Mouse (Mus musculus) T-helper 17 cell (primary cell): ENCODE data around the gene Wdr89.

Experiments used
- in situ Hi-C, 2 experiments: fragments of 300-600 bp; cut with MboI, MseI; formaldehyde crosslinking; loops; 1 replicate in 1 of 2; 2 replicates in 1 of 2; pipeline ENCODE4 v1.15.1; 2025; ENCODE audit warnings: high pct_unique_total_duplicates in 2 of 2

Gene Wdr89

DNA sequence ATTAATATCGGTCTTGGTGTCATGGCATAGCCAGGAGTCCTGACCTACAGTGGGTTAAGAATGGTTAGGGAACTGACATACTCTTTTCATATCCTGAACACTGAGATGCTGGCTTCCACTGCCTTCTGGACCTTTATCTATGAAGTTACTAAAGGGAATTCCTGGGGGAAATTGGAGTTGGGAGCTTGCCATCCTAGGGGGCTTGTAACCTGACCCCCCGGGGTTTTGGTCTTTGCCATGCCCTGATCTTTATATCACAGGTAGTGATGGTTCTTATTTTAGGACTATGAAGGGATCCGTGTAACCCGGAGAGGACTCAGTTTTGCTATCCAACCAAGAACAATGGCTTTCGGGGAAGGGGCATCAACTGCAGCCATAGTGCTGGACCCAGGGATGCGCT lies 1.3 kb upstream of the Wdr89 start:
- in situ Hi-C loops: loop anchor here (5.0 to 10.0 kb wide), 2 partner anchors 102 to 724 kb away; no protein-coding TSS in a partner anchor

DNA sequence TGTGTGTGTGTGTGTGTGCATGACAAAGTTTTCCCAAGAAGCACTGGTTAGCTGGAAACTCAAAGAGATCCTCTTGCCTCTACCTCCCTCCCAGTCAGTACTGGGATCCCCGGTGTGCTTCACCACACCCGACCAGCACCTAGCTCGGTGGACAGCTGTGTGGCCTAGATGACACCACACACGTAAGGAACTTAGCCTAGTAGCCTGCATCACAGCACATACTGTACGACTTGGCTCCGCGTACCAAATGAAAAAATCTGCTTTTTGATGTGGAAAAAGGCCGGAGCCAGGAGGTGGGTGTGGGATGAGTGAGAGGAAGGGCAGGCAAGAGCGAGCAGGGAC lies 450 bp downstream of the Wdr89 start:
- in situ Hi-C loops: loop anchor here (5.0 kb wide), 2 partner anchors 68 to 382 kb away; partner anchors contain the start of gene Sgpp1 (in 1 of the 2)

DNA sequence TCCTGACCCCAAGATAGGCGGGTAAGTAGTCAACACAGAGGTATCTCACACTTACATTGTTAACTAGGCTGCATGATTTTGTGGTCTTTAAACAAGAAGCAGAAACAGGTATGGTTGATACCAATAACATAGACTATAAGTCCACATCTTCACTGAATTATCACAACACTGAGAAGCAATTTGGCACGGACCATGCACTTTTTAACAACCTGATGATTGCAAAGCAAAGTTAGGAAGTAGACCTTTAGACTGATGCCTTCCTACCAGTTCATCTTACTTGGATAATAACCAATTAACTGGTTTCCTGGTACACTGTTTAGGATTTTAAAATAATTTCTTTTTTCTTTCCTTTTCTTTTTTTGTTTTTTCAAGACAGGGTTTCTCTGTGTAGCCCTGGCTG lies 1.1 kb downstream of the Wdr89 start:
- in situ Hi-C loops: loop anchor here (5.0 kb wide), 2 partner anchors 69 to 381 kb away; partner anchors contain the start of gene Sgpp1 (in 1 of the 2)

- in situ Hi-C loops: loop anchor here (5.0 kb wide), 2 partner anchors 70 to 380 kb away; partner anchors contain the start of gene Sgpp1 (in 1 of the 2)
Measured at GRCm38 (mm10) chr12:75666939-75667338, 2.4 kb downstream of the Wdr89 start.

GRCm38 (mm10) chr12:75664516-75664810 lies 4.9 kb downstream of the Wdr89 start:
- in situ Hi-C loops: no loop called here

DNA sequence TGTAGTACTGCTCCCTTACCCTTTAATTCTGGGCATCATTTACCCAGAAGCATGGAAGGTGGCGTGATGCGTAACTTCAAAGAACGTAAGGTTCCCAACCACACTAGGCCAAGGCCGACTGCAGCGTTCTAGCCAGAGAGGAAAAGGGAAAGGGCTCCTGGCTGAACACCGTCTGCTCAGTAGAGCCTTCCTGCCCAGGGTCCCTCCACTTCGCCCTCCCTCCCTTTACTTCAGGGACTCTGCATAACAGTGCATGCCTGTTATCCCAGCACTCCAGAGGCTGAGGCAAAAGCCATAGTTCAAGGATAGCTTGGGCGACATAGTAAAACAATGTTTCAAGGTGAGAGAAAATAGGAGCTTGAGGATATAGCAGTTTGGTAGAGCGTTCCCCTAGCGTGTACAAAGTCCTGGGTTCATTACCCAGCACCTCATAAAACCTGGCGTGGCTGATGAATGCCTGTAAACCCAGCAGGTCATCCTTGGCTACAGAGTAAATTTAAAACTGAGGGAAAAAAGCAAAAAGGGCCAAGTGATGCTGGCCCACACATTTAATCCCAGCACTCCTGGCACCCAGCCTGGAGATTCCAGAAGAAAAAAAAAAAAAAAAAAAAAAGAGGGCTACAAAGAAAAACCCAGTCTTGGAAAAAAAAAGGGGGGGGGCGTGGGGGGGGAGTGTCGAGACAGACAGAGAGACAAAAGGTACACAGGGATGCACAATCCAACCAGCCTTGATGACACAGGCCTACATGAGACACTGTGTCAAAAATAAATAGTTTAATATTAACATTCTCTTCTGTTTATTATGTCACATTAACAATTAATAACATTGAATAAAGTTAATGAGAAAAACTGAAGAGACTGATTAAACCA lies 5.5 kb downstream of the Wdr89 start:
- in situ Hi-C loops: no loop called here

GRCm38 (mm10) chr12:75662376-75662775 lies 7.0 kb downstream of the Wdr89 start:
- in situ Hi-C loops: no loop called here

GRCm38 (mm10) chr12:75658403-75658802 lies 10.9 kb downstream of the Wdr89 start:
- in situ Hi-C loops: no loop called here

DNA sequence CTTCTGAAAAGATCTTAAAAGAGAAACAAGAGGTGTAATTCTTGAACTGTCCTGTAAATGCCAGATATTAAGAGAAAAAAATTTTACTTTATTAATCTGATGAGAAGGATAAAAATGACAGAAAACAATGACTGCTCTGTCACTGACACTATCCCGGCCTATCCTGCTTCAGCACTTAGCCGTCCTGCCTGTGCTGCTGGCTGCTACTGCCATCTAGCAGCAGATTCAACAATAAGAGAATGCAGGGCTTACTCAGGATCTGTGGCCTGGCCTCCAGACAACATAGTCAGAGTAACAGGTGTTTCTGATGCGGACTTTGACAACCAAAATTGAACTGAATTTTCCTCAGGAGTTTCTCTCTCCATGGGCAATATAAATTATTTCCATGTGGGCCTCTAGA lies 12.8 kb downstream of the Wdr89 start:
- in situ Hi-C loops: no loop called here

GRCm38 (mm10) chr12:75654247-75654801 lies 15.0 kb downstream of the Wdr89 start:
- in situ Hi-C loops: no loop called here

DNA sequence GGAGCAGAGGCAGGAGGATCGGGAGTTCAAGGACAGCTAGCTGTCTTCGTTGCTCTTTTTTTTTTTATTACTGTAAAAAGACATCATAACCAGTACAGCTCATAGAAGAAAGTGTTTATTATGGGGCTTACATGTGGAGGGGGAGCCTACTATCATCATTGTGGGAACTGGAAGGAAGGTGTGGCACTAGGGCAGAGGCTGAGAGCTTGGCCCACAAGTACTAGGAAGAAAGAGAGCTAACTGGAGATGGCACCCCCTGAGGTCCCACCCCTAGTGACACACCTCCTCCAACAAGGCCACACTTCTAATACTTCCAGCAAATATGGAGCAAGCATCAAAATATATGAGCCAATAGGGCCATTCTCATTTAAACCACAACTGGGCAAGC lies 19.6 kb downstream of the Wdr89 start:
- in situ Hi-C loops: loop anchor here (25.0 kb wide), 2 partner anchors 187 to 1312 kb away; no protein-coding TSS in a partner anchor

DNA sequence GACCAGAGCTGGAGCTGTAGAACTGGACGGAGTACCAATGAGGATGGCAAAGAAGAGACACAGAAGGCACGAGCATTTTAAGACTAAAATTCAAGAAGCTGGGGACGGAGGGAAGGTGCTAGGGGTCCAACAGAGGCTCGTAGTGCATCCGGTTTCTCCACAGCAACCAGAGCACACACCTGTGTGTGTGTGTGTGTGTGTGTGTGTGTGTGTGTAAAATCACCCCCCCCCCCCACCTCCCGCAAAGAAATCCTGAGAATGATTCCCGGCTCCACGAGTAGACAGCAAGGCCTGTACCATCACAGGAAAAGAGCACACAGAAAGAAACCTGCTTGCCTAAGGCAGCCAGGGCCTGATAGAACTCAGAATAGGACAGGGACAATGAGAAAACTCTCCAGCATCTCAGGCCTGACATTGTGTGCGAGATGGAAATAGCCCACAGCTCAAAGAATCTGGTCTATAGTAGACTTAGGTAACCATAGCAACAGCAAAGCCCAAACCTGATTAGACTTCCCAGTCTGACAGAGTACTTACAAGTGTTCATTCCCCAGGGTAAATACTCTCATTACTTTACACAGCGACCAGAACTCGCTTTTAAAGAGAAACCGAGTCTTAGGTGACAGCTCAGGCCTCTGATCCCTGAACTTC lies 20.2 kb downstream of the Wdr89 start:
- in situ Hi-C loops: loop anchor here (25.0 kb wide), 2 partner anchors 187 to 1312 kb away; no protein-coding TSS in a partner anchor

GRCm38 (mm10) chr12:75648281-75648680 lies 21.1 kb downstream of the Wdr89 start:
- in situ Hi-C loops: loop anchor here (25.0 kb wide), 2 partner anchors 186 to 1311 kb away; no protein-coding TSS in a partner anchor

GRCm38 (mm10) chr12:75647663-75648062 lies 21.7 kb downstream of the Wdr89 start:
- in situ Hi-C loops: loop anchor here (25.0 kb wide), 2 partner anchors 185 to 1310 kb away; no protein-coding TSS in a partner anchor

GRCm38 (mm10) chr12:75645780-75646179 lies 23.6 kb downstream of the Wdr89 start:
- in situ Hi-C loops: loop anchor here (25.0 kb wide), 2 partner anchors 183 to 1308 kb away; no protein-coding TSS in a partner anchor

DNA sequence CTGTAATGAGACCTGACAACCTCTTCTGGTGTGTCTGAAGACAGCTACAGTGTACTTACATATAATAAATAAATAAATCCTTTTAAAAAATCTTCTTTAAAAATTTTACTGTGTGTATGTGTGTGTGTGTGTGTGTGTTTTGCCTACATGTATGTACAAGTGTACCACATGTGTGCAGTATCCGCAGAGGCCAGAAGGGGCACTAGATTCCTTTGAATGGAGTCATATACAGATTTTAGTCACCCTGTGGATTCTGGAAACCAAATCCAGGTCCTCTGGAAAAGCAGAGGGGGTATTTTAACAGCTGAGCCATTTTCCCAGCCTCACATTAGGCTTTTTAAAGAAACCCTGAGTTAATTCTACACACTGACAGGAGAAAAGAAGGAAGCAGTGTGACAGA lies 27.6 kb downstream of the Wdr89 start:
- in situ Hi-C loops: loop anchor here (5.0 to 25.0 kb wide), 3 partner anchors 179 to 1304 kb away; no protein-coding TSS in a partner anchor

- in situ Hi-C loops: loop anchor here (25.0 kb wide), 2 partner anchors 176 to 1301 kb away; no protein-coding TSS in a partner anchor
Measured at GRCm38 (mm10) chr12:75638345-75638744, 31.0 kb downstream of the Wdr89 start.

DNA sequence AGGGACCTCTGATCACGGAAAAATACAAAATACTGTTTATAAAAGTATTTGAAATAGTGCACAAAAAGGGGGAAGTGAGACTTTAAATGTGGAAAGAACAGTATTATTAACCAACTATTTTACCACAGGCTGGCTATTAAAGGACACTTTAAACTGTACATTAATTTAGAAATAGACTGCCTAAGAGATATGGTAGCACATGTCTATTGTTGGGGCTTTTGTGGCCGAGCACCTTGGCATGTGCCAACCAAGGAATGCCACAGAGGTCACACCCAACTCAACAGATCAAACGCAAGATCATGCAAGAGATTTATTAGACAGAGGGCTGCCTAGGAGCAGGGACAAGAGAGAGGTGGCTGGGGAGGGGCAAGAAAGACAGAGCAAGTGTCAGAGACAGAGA lies 32.2 kb downstream of the Wdr89 start:
- in situ Hi-C loops: loop anchor here (25.0 kb wide), 2 partner anchors 175 to 1300 kb away; no protein-coding TSS in a partner anchor

GRCm38 (mm10) chr12:75635771-75636430 lies 33.4 kb downstream of the Wdr89 start:
- in situ Hi-C loops: loop anchor here (25.0 kb wide), 2 partner anchors 174 to 1299 kb away; no protein-coding TSS in a partner anchor

GRCm38 (mm10) chr12:75629618-75630017 lies 39.7 kb downstream of the Wdr89 start:
- in situ Hi-C loops: loop anchor here (25.0 kb wide), 2 partner anchors 167 to 1292 kb away; no protein-coding TSS in a partner anchor

- in situ Hi-C loops: no loop called here
Measured at GRCm38 (mm10) chr12:75623292-75623691, 46.0 kb downstream of the Wdr89 start.
